Mouse (Mus musculus) adrenal gland, adult (tissue): ENCODE results near the gene Opa1.
A peak's percentile ranks its signal among the peaks of the same experiment; 100 is the strongest.

Experiments
- DNase-seq, 2 experiments: peaks; one replicate each; pipeline ENCODE4 v3.0.0; 2022 to 2023; ENCODE audit warnings: low spot score in 1 of 2; ENCODE audit not compliant: inconsistent age in 2 of 2

The Opa1 gene

GRCm38 (mm10) chr16:29579167-29579786 is at the start of gene Opa1:
Gene Opa1 (plus strand): TSS chr16:29579334.
- DNase-seq, result peak; percentile 97 to 100

- DNase-seq, result peak; percentile 53 to 72
Observed at GRCm38 (mm10) chr16:29533641-29534040, 45.5 kb upstream of the Opa1 start.

GRCm38 (mm10) chr16:29535866-29536265 is 43.3 kb upstream of the Opa1 start:
- DNase-seq, result no peak

GRCm38 (mm10) chr16:29536411-29537204 is 42.5 kb upstream of the Opa1 start:
- DNase-seq, result no peak

GRCm38 (mm10) chr16:29539906-29540305 is 39.2 kb upstream of the Opa1 start:
- DNase-seq, result no peak

GRCm38 (mm10) chr16:29541261-29541683 is 37.9 kb upstream of the Opa1 start:
- DNase-seq, result no peak

GRCm38 (mm10) chr16:29544829-29545228 is 34.3 kb upstream of the Opa1 start, which contains the start of gene Atp13a4:
Gene Atp13a4 (minus strand): TSS chr16:29544864.
- DNase-seq, result peak; percentile 19 to 75

- DNase-seq, result no peak
Observed at GRCm38 (mm10) chr16:29559667-29560066, 19.5 kb upstream of the Opa1 start.

- DNase-seq, result peak; percentile 22 to 80
Observed at GRCm38 (mm10) chr16:29560454-29560853, 18.7 kb upstream of the Opa1 start.

GRCm38 (mm10) chr16:29560869-29561268 is 18.3 kb upstream of the Opa1 start:
- peak; percentile 20 to 87 for DNase-seq

- no peak for DNase-seq
Observed at GRCm38 (mm10) chr16:29574013-29574412, 5.1 kb upstream of the Opa1 start.

- peak in 1 of 2 experiments; percentile 41 for DNase-seq
Observed at GRCm38 (mm10) chr16:29575620-29576019, 3.5 kb upstream of the Opa1 start.

GRCm38 (mm10) chr16:29579787-29580176 is 648 bp downstream of the Opa1 start:
- DNase-seq, result no peak

GRCm38 (mm10) chr16:29592171-29592570 is 13.0 kb downstream of the Opa1 start:
- DNase-seq, result no peak

- DNase-seq, result no peak
Observed at GRCm38 (mm10) chr16:29597122-29597521, 18.0 kb downstream of the Opa1 start.

- no peak for DNase-seq
Observed at GRCm38 (mm10) chr16:29605546-29605945, 26.4 kb downstream of the Opa1 start.

- DNase-seq, result no peak
Observed at GRCm38 (mm10) chr16:29607131-29607530, 28.0 kb downstream of the Opa1 start.

GRCm38 (mm10) chr16:29614762-29615161 is 35.6 kb downstream of the Opa1 start:
- no peak for DNase-seq

- DNase-seq, result peak in 1 of 2 experiments; percentile 37
Observed at GRCm38 (mm10) chr16:29629053-29629452, 49.9 kb downstream of the Opa1 start.

GRCm38 (mm10) chr16:29635780-29636179 is 56.6 kb downstream of the Opa1 start:
- DNase-seq, result no peak

GRCm38 (mm10) chr16:29642376-29642775 is 63.2 kb downstream of the Opa1 start:
- no peak for DNase-seq

- DNase-seq, result no peak
Observed at GRCm38 (mm10) chr16:29644871-29645270, 65.7 kb downstream of the Opa1 start.
